Mouse (Mus musculus) spleen, postnatal 36 days (tissue): ENCODE measurements at regions not wholly inside any gene's neighbourhood (a gene's known extent, or its start where the extent isn't known, plus 50 kb on each side); places are given as distances from the start of the nearest gene placed in this dataset.
"Not testable (repeated sequence)": the region's sequence is repeated elsewhere in the genome, so short reads cannot be mapped to it uniquely, and the experiment has no call there.

Source experiments
- DNase-seq, 2 experiments: peaks; one replicate each; pipeline ENCODE4 v3.0.0; 2022; ENCODE audit warnings: low spot score in 2 of 2, mixed read lengths in 1 of 2

GRCm38 (mm10) chr13:35601560-35602135 is 58.0 kb upstream of the Cdyl start:
- no peak for DNase-seq

- DNase-seq = no peak
Measured at GRCm38 (mm10) chr13:35603080-35603479, 56.6 kb upstream of the Cdyl start.

GRCm38 (mm10) chr13:35604061-35604460 is 55.6 kb upstream of the Cdyl start:
- no peak for DNase-seq

GRCm38 (mm10) chr13:35604765-35605164 is 54.9 kb upstream of the Cdyl start:
- DNase-seq = no peak

GRCm38 (mm10) chr13:35606857-35607561 is 52.6 kb upstream of the Cdyl start:
- DNase-seq = not testable (repeated sequence)

- no peak for DNase-seq
Measured at GRCm38 (mm10) chr13:35607710-35608109, 51.9 kb upstream of the Cdyl start.
